Mouse (Mus musculus) midbrain, postnatal 0 days (tissue): ENCODE data around the gene Comp. TPM values are rescaled to one million over a fixed set of nuclear protein-coding genes. Genes with fewer than 3 reads are reported as not detected.

Experiments
- ATAC-seq: fragments of 200-750 bp; cut with Nextera tagmentation; 2 replicates; pipeline ENCODE4 v1.8.0; 2017; ENCODE audit warnings: moderate number of reproducible peaks, mild to moderate bottlenecking, moderate TSS enrichment, moderate library complexity; ENCODE audit not compliant: low FRiP score
- DNase-seq: peaks from one replicate; pipeline ENCODE4 v3.0.0-alpha.2; 2015; ENCODE audit warnings: low spot score
- H3K27ac ChIP-seq: fragments of 300-500 bp; sonication (generic); 2 replicates; pipeline ENCODE4 v1.5.1; 2014; ENCODE audit warnings: low read depth, mild to moderate bottlenecking, low read length, mixed read lengths
- H3K27me3 ChIP-seq: fragments of 300-500 bp; sonication (generic); 2 replicates; pipeline ENCODE4 v1.6.1; 2014; ENCODE audit warnings: low read length, control low read depth, mixed read lengths; ENCODE audit not compliant: insufficient read depth
- H3K36me3 ChIP-seq: fragments of 300-500 bp; sonication (generic); 2 replicates; pipeline ENCODE4 v1.6.1; 2014; ENCODE audit warnings: low read length, control low read depth, mixed read lengths; ENCODE audit not compliant: insufficient read depth
- H3K4me1 ChIP-seq: fragments of 300-500 bp; sonication (generic); 2 replicates; pipeline ENCODE4 v1.6.1; 2014; ENCODE audit warnings: mild to moderate bottlenecking, control low read depth, antibody characterized with exemption, low read length, mixed read lengths; ENCODE audit not compliant: insufficient read depth
- H3K4me2 ChIP-seq: fragments of 300-500 bp; sonication (generic); 2 replicates; pipeline ENCODE4 v1.6.1; 2014; ENCODE audit warnings: low read depth, mild to moderate bottlenecking, low read length, mixed read lengths; ENCODE audit not compliant: poor library complexity, severe bottlenecking
- H3K4me3 ChIP-seq: fragments of 300-500 bp; sonication (generic); 2 replicates; pipeline ENCODE4 v1.5.1; 2014; ENCODE audit warnings: low read depth, mild to moderate bottlenecking, low read length, moderate library complexity
- H3K9ac ChIP-seq: fragments of 300-500 bp; sonication (generic); replicated peaks from 2 replicates; pipeline ENCODE4 v1.6.1; 2014; ENCODE audit warnings: mild to moderate bottlenecking, low read length, moderate library complexity, mixed read lengths; ENCODE audit not compliant: poor library complexity, severe bottlenecking
- H3K9me3 ChIP-seq: fragments of 300-500 bp; sonication (generic); 2 replicates; pipeline ENCODE4 v1.6.1; 2016; ENCODE audit warnings: low read length, control low read depth
- CTCF ChIP-seq: IDR thresholded peaks from 2 replicates; pipeline ENCODE4 v1.5.1; 2016; ENCODE audit warnings: antibody characterized with exemption, mild to moderate bottlenecking
- WGBS: fragments of 180-500 bp; shearing (Covaris S2); extraction: QIAGEN DNeasy Blood & Tissue Kit; methylation state at CpG from one replicate; pipeline ENCODE4 v1.1.7; 2014; 5-methylcytosine and 5-hydroxymethylcytosine counted together
- polyA plus RNA-seq: library from polyadenylated mRNA; unstranded; fragments of >200 nt; fragmentation: Nextera tagmentation; extraction: Ambion mirVana; gene quantifications from 2 replicates; pipeline ENCODE4 v1.2.1, GENCODE M21; 2015
- total RNA-seq: library from RNA; depleted of rRNA; stranded (reverse); fragments of >200 nt; gene quantifications from 2 replicates; pipeline ENCODE4 v1.2.3, GENCODE M21; 2014

Comp gene
- total and polyA plus RNA-seq, 2 experiments from 2014 or later, result 0.38 to 0.49 TPM

DNA sequence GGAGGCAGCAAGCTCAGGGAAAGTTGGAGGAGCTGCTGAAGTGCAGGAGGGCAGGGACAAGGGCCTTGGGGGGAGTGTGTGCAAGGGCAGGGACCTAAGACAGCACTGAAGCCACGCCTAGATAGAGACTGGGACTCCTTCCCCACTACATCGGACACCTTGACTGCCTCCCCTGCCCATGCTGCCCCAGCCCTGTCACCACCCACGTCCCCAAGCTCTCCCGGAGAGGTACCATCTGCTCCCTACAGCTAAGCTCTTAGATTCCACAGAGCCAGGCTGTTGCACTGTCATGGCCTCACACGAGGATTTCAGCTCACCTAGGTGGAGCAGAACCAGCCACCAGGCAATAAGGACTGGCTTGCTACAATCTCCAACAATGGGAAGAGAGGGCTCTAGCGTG is 43.6 kb downstream of the Comp start:
- no peak overlapping the region for H3K4me2 ChIP-seq
- 0 out of 2 replicates have a peak overlapping the region, but pooled peaks have one; percentile 19 for H3K9ac ChIP-seq
- H3K36me3 ChIP-seq, result peaks cover 5% of the 10 kb centered on the region; the same call in 1 of the 2 replicates
- ATAC-seq, result no peak
- H3K4me3 ChIP-seq, result no peak overlapping the region
- WGBS, result 33% methylated on average over 6 of the region's 6 CpGs
- H3K9me3 ChIP-seq, result no peaks in the 10 kb centered on the region
- H3K27ac ChIP-seq, result peak overlapping the region; percentile 26; the same call in 1 of the 2 replicates
- TF ChIP-seq CTCF, result no peak
- peaks cover 10% of the 10 kb centered on the region; the same call in 1 of the 2 replicates for H3K4me1 ChIP-seq
- no peaks in the 10 kb centered on the region for H3K27me3 ChIP-seq
- DNase-seq, result no peak

DNA sequence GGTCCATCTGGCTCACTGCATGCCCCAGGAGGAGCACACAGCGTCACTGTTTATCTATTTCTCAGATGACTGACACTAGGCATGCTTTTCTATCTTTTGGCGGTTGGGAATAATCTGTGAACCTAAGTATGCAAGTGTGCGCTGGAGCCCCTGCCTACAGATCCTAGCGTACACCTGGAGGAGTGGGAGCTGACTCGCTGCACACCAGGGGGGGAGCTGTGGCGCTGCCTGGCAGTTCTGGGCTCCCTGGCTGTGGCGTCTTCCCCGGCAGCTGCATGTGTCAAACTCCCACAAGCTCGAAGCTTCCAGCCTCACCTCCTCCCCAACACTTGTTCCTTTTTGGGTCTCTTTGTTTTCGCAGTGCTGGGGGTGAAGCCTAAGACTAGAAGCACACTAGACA is 44.6 kb downstream of the Comp start:
- DNase-seq (no peak), ATAC-seq (no peak)
- Histone ChIP-seq H3K27me3 (no peaks in the 10 kb centered on the region), H3K4me2 (no peak overlapping the region), H3K4me3 (no peak overlapping the region), H3K9ac (no peak overlapping the region), H3K27ac (no peak overlapping the region), H3K4me1 (peaks cover 10% of the 10 kb centered on the region; the same call in 1 of the 2 replicates), H3K36me3 (peaks cover 2% of the 10 kb centered on the region; the same call in 1 of the 2 replicates), H3K9me3 (no peaks in the 10 kb centered on the region)
- TF ChIP-seq CTCF, result no peak
- 38% methylated on average over 10 of the region's 10 CpGs for WGBS

GRCm38 (mm10) chr8:70418954-70419353 is 45.6 kb downstream of the Comp start:
- H3K4me2 ChIP-seq, result no peak overlapping the region
- no peak for TF ChIP-seq CTCF
- no peak for ATAC-seq

GRCm38 (mm10) chr8:70419879-70420643 is 46.7 kb downstream of the Comp start:
- TF ChIP-seq CTCF, result no peak
- Histone ChIP-seq H3K9ac (no peak overlapping the region), H3K9me3 (no peaks in the 10 kb centered on the region), H3K27me3 (no peaks in the 10 kb centered on the region), H3K4me3 (no peak overlapping the region), H3K4me1 (peaks cover 10% of the 10 kb centered on the region; the same call in 1 of the 2 replicates), H3K36me3 (no peaks in the 10 kb centered on the region), H3K27ac (no peak overlapping the region), H3K4me2 (no peak overlapping the region)
- WGBS, result 72% methylated on average over 11 of the region's 11 CpGs
- no peak for DNase-seq
- ATAC-seq, result no peak

More at GRCm38 (mm10) chr8:70418954-70419353, 45.6 kb downstream of the Comp start:
- H3K4me3 ChIP-seq, result no peak overlapping the region
- H3K9ac ChIP-seq, result 0 out of 2 replicates have a peak overlapping the region, but pooled peaks have one; percentile 24
- no peak overlapping the region for H3K27ac ChIP-seq
- H3K36me3 ChIP-seq, result no peaks in the 10 kb centered on the region
- H3K4me1 ChIP-seq, result peaks cover 10% of the 10 kb centered on the region; the same call in 1 of the 2 replicates
- no peaks in the 10 kb centered on the region for H3K27me3 ChIP-seq
- 59% methylated on average over 14 of the region's 14 CpGs for WGBS
- DNase-seq, result no peak
- no peaks in the 10 kb centered on the region for H3K9me3 ChIP-seq

DNA sequence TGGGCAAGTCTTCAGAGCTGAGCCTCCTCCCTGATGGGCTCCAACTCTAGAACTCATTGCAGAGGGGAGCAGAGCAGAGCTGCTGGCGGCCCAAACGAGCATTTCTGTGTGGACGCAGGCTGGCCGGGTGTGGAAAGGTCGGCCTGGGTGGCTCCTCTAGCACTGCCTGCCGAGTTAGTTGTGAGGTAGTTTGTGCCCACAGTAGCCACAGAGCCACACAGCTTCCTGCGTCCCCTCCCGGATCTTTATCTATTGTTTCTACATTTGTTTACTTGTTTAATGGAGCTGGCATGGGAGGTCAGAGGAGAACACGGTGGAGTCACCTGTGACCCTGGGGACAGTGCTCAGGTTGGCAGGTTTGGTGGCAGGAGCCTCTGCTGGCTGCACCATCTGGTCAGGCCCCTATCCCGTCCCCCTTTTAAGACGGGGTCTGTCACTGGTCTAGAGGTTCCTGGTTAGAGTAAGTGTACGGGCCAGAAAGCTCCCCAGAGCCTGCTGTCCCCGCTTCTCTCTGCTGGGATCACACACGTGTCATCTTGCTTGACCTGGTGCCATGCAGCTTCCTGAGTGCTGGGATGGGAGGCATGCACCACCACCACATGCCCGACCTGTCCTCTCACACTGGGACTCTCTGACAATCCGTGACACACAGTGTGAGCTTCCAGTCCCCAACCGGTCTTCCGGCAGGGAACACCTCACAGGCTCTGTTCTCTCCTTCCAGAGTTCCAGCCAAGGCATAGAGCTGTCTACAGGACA is 48.2 kb downstream of the Comp start:
- no peak for TF ChIP-seq CTCF
- H3K9ac ChIP-seq, result no peak overlapping the region
- H3K27ac ChIP-seq, result no peak overlapping the region
- ATAC-seq (no peak), DNase-seq (no peak)
- no peaks in the 10 kb centered on the region for H3K27me3 ChIP-seq
- no peak overlapping the region for H3K4me3 ChIP-seq
- H3K4me2 ChIP-seq, result no peak overlapping the region
- no peaks in the 10 kb centered on the region for H3K36me3 ChIP-seq
- WGBS, result 87% methylated on average over 18 of the region's 18 CpGs
- H3K9me3 ChIP-seq, result no peaks in the 10 kb centered on the region
- H3K4me1 ChIP-seq, result peaks cover 5% of the 10 kb centered on the region; the same call in 1 of the 2 replicates
